Mouse (Mus musculus): Measurements from ENCODE around the gene Serinc4.

- TF ChIP-seq CTCF (IDR thresholded peaks at IDR 0.05; ENCODE audit: borderline replicate concordance, insufficient read depth, low read depth, low read length) = no peak
- no peak for TF ChIP-seq POLR2A (IDR thresholded peaks at IDR 0.05; ENCODE audit: borderline replicate concordance, insufficient read depth, low read length)
Measured at GRCm38 (mm10) chr2:121440834-121441605, 15.6 kb downstream of the Serinc4 start.

All from cerebellum, adult 2 months (tissue).